ENCODE assay signal across 8 mouse cellular contexts in genomic region chr8:25440391-25441056, GRCm38 (mm10).
DNase-seq lines count a peak whose midpoint lies in the region; ATAC-seq lines count a peak whose summit lies in the region.

No protein-coding gene starts in this region.

- no peaks in the 10 kb centered on the region for H3K9me3 ChIP-seq in embryonic facial prominence, embryonic 10.5 days
- no peaks in the 10 kb centered on the region for H3K9me3 ChIP-seq in heart, embryonic 15.5 days (replicated peaks)
- no peaks in the 10 kb centered on the region for H3K9me3 ChIP-seq in stomach, embryonic 14.5 days (ENCODE audit: control insufficient read depth, low read depth, low read length)

- peak; percentile 8 to 25 for DNase-seq in urinary bladder, adult 18-20 months (ENCODE audit: low spot score in 2 of 2)
- no peak for DNase-seq in urinary bladder, postnatal 4 days (ENCODE audit: low spot score in 2 of 2)
- peak; percentile 41 for DNase-seq in embryonic facial prominence, embryonic 10.5 days (ENCODE audit: low spot score)
- DNase-seq in kidney, postnatal 25 days: peak; percentile 68 to 84
- DNase-seq in lung, postnatal 10 days: peak; percentile 27

- H3K27me3 ChIP-seq in embryonic facial prominence, embryonic 10.5 days (replicated peaks; ENCODE audit: low read depth, poor library complexity, severe bottlenecking): peaks cover 23% of the 10 kb centered on the region
- no peaks in the 10 kb centered on the region for H3K27me3 ChIP-seq in heart, embryonic 15.5 days
- no peaks in the 10 kb centered on the region for H3K27me3 ChIP-seq in stomach, embryonic 14.5 days (ENCODE audit: control insufficient read depth, insufficient read depth, low read length)

- no peaks in the 10 kb centered on the region for H3K36me3 ChIP-seq in embryonic facial prominence, embryonic 10.5 days (replicated peaks)
- no peaks in the 10 kb centered on the region for H3K36me3 ChIP-seq in heart, embryonic 15.5 days
- no peaks in the 10 kb centered on the region for H3K36me3 ChIP-seq in stomach, embryonic 14.5 days (ENCODE audit: control insufficient read depth, insufficient read depth, low read length)

- peak overlapping the region; percentile 45 for H3K4me3 ChIP-seq in embryonic facial prominence, embryonic 10.5 days
- H3K4me3 ChIP-seq in heart, embryonic 15.5 days: no peak overlapping the region
- no peak overlapping the region for H3K4me3 ChIP-seq in stomach, embryonic 14.5 days (ENCODE audit: low read depth, low read length)

- H3K4me1 ChIP-seq in embryonic facial prominence, embryonic 10.5 days: peaks cover 27% of the 10 kb centered on the region
- H3K4me1 ChIP-seq in heart, embryonic 15.5 days (replicated peaks): peaks cover 10% of the 10 kb centered on the region
- peaks cover 10% of the 10 kb centered on the region for H3K4me1 ChIP-seq in stomach, embryonic 14.5 days (ENCODE audit: control insufficient read depth, insufficient read depth, low read length)

- peak; percentile 58; the same call in 1 of the 2 replicates for ATAC-seq in heart, embryonic 15.5 days (replicated peaks; ENCODE audit: insufficient number of reproducible peaks, insufficient read depth, low FRiP score, low read depth)
- ATAC-seq in stomach, embryonic 14.5 days (ENCODE audit: insufficient number of reproducible peaks, insufficient read depth, low FRiP score, low read depth): 0 out of 2 replicates have a peak, but pooled peaks have one; percentile 58
- no peak for ATAC-seq in megakaryocyte-erythroid progenitor cell, adult 5-6 weeks (replicated peaks; ENCODE audit: low FRiP score, low TSS enrichment, poor library complexity, severe bottlenecking)

- peak overlapping the region; percentile 41 for H3K4me2 ChIP-seq in heart, embryonic 15.5 days
- H3K4me2 ChIP-seq in stomach, embryonic 14.5 days (replicated peaks; ENCODE audit: low read depth, low read length): peak overlapping the region; percentile 29

- peak overlapping the region; percentile 76 for H3K27ac ChIP-seq in embryonic facial prominence, embryonic 10.5 days (replicated peaks)
- no peak overlapping the region; the same call in 1 of the 2 replicates for H3K27ac ChIP-seq in heart, embryonic 15.5 days
- no peak overlapping the region; the same call in 1 of the 2 replicates for H3K27ac ChIP-seq in stomach, embryonic 14.5 days (ENCODE audit: low read length)

- no peak overlapping the region for H3K9ac ChIP-seq in heart, embryonic 15.5 days
- H3K9ac ChIP-seq in stomach, embryonic 14.5 days (replicated peaks; ENCODE audit: low read depth, low read length): no peak overlapping the region

- WGBS in embryonic facial prominence, embryonic 10.5 days: 16% methylated on average over 13 of the region's 13 CpGs
- 27% methylated on average over 9 of the region's 13 CpGs for WGBS in heart, embryonic 15.5 days
- WGBS in stomach, embryonic 14.5 days: 17% methylated on average over 13 of the region's 13 CpGs

Comparison
In these comparisons a context has a peak if more than half of its experiments do, and no peak if none do; other contexts are left out.
1. DNase-seq: peak in urinary bladder, adult 18-20 months (2 of 2), embryonic facial prominence, embryonic 10.5 days (single experiment), kidney, postnatal 25 days (2 of 2) and lung, postnatal 10 days (single experiment); none in urinary bladder, postnatal 4 days (0 of 2).